Mouse (Mus musculus) left cerebral cortex, postnatal 14 days (tissue): ENCODE results near the gene Phlpp1. TPM values are rescaled to one million over a fixed set of nuclear protein-coding genes. Genes with fewer than 3 reads are reported as not detected.

Source experiments
- DNase-seq, 2 experiments: peaks; one replicate each; pipeline ENCODE4 v3.0.0; 2021 to 2022; ENCODE audit warnings: low spot score in 2 of 2, mixed read lengths in 1 of 2
- intact Hi-C: fragments of 180-260 bp; cut with DNase I; formaldehyde crosslinking; loops from one replicate; pipeline ENCODE4 v1.15.1; 2025
- total RNA-seq, 2 experiments: library from RNA; stranded (reverse); gene quantifications; 2 replicates each; pipeline ENCODE4 v1.2.3; 2021

Gene Phlpp1
- total RNA-seq, 2 experiments from 2014 or later, result 53.7 to 54.7 TPM

GRCm38 (mm10) chr1:106231345-106231744, 59.8 kb downstream of the Phlpp1 start:
- intact Hi-C loops, result no loop called here
- DNase-seq, result no peak

- DNase-seq, result peak in 1 of 2 experiments; percentile 39
- intact Hi-C loops, result no loop called here
These were observed 60.4 kb downstream of the Phlpp1 start for GRCm38 (mm10) chr1:106231805-106232459.

- no peak for DNase-seq
- intact Hi-C loops, result no loop called here
These were observed 60.9 kb downstream of the Phlpp1 start for GRCm38 (mm10) chr1:106232460-106232850.

GRCm38 (mm10) chr1:106236986-106237385, 65.4 kb downstream of the Phlpp1 start:
- intact Hi-C loops, result no loop called here
- DNase-seq, result no peak

- intact Hi-C loops, result loop anchor here (5.0 kb wide), 1 partner anchor 68 kb away; the partner anchor contains the start of gene Phlpp1
These were observed 68.6 kb downstream of the Phlpp1 start for GRCm38 (mm10) chr1:106240116-106240685.

GRCm38 (mm10) chr1:106241059-106241458, 69.5 kb downstream of the Phlpp1 start:
- DNase-seq, result peak; percentile 30 to 55
- intact Hi-C loops, result loop anchor here (5.0 kb wide), 1 partner anchor 69 kb away; the partner anchor contains the start of gene Phlpp1

More at GRCm38 (mm10) chr1:106240116-106240685, 68.6 kb downstream of the Phlpp1 start:
- DNase-seq, result no peak

- intact Hi-C loops, result loop anchor here (5.0 kb wide), 1 partner anchor 70 kb away; the partner anchor contains the start of gene Phlpp1
- DNase-seq, result peak; percentile 31 to 55
These were observed 70.6 kb downstream of the Phlpp1 start for GRCm38 (mm10) chr1:106242129-106242528.

GRCm38 (mm10) chr1:106243371-106243770, 71.8 kb downstream of the Phlpp1 start:
- intact Hi-C loops, result loop anchor here (5.0 kb wide), 1 partner anchor 71 kb away; the partner anchor contains the start of gene Phlpp1
- no peak for DNase-seq

- no peak for DNase-seq
- intact Hi-C loops, result loop anchor here (5.0 kb wide), 1 partner anchor 72 kb away; the partner anchor contains the start of gene Phlpp1
These were observed 72.7 kb downstream of the Phlpp1 start for GRCm38 (mm10) chr1:106244245-106244644.

- DNase-seq, result no peak
- intact Hi-C loops, result no loop called here
These were observed 82.5 kb downstream of the Phlpp1 start for GRCm38 (mm10) chr1:106254047-106254446.

GRCm38 (mm10) chr1:106257176-106257575, 85.6 kb downstream of the Phlpp1 start:
- intact Hi-C loops, result no loop called here
- DNase-seq, result no peak

GRCm38 (mm10) chr1:106268028-106268799, 96.7 kb downstream of the Phlpp1 start:
- no peak for DNase-seq

GRCm38 (mm10) chr1:106269337-106269736, 97.8 kb downstream of the Phlpp1 start:
- DNase-seq, result no peak
- intact Hi-C loops, result no loop called here

More at GRCm38 (mm10) chr1:106268028-106268799, 96.7 kb downstream of the Phlpp1 start:
- intact Hi-C loops, result no loop called here

- DNase-seq, result no peak
- intact Hi-C loops, result no loop called here
These were observed 101.4 kb downstream of the Phlpp1 start for GRCm38 (mm10) chr1:106272916-106273315.

- intact Hi-C loops, result no loop called here
These were observed 102.2 kb downstream of the Phlpp1 start for GRCm38 (mm10) chr1:106273801-106274200.

GRCm38 (mm10) chr1:106274561-106275001, 103.0 kb downstream of the Phlpp1 start:
- no peak for DNase-seq
- intact Hi-C loops, result no loop called here

More at GRCm38 (mm10) chr1:106273801-106274200, 102.2 kb downstream of the Phlpp1 start:
- DNase-seq, result no peak

GRCm38 (mm10) chr1:106275142-106275541, 103.6 kb downstream of the Phlpp1 start:
- intact Hi-C loops, result no loop called here
- no peak for DNase-seq

GRCm38 (mm10) chr1:106275731-106276130, 104.2 kb downstream of the Phlpp1 start:
- intact Hi-C loops, result no loop called here

GRCm38 (mm10) chr1:106276824-106277223, 105.3 kb downstream of the Phlpp1 start:
- DNase-seq, result no peak
- intact Hi-C loops, result no loop called here

More at GRCm38 (mm10) chr1:106275731-106276130, 104.2 kb downstream of the Phlpp1 start:
- DNase-seq, result no peak

- intact Hi-C loops, result no loop called here
- no peak for DNase-seq
These were observed 105.7 kb downstream of the Phlpp1 start for GRCm38 (mm10) chr1:106277286-106277685.
